Mouse (Mus musculus) midbrain, embryonic 11.5 days (tissue): ENCODE measurements around the gene Furin. TPM values are rescaled to one million over a fixed set of nuclear protein-coding genes. Genes with fewer than 3 reads are reported as not detected.
"Not testable (repeated sequence)": the region's sequence is repeated elsewhere in the genome, so short reads cannot be mapped to it uniquely, and the experiment has no call there.

ENCODE experiments used
- ATAC-seq: fragments of 200-750 bp; cut with Nextera tagmentation; 2 replicates; pipeline ENCODE4 v1.8.0; 2017; ENCODE audit warnings: moderate TSS enrichment, moderate library complexity; ENCODE audit not compliant: low FRiP score
- DNase-seq: peaks from one replicate; pipeline ENCODE4 v3.0.0; 2015; ENCODE audit warnings: low spot score; ENCODE audit errors: missing footprints
- H3K27ac ChIP-seq: fragments of 300-500 bp; sonication (generic); 2 replicates; pipeline ENCODE4 v1.5.1; 2014; ENCODE audit warnings: low read depth, low read length
- H3K27me3 ChIP-seq: fragments of 300-500 bp; sonication (generic); 2 replicates; pipeline ENCODE4 v1.6.1; 2014; ENCODE audit warnings: mild to moderate bottlenecking, low read length, moderate library complexity, mixed read lengths; ENCODE audit not compliant: control insufficient read depth, insufficient read depth
- H3K36me3 ChIP-seq: fragments of 300-500 bp; sonication (generic); 2 replicates; pipeline ENCODE4 v1.6.1; 2014; ENCODE audit warnings: mild to moderate bottlenecking, low read length, moderate library complexity, mixed read lengths; ENCODE audit not compliant: control insufficient read depth, insufficient read depth
- H3K4me1 ChIP-seq: fragments of 300-500 bp; sonication (generic); 2 replicates; pipeline ENCODE4 v1.6.1; 2014; ENCODE audit warnings: low read length; ENCODE audit not compliant: control insufficient read depth, insufficient read depth
- H3K4me2 ChIP-seq: fragments of 300-500 bp; sonication (generic); 2 replicates; pipeline ENCODE4 v1.6.1; 2014; ENCODE audit warnings: mild to moderate bottlenecking, moderate library complexity
- H3K4me3 ChIP-seq: fragments of 300-500 bp; sonication (generic); 2 replicates; pipeline ENCODE4 v1.5.1; 2014; ENCODE audit warnings: low read depth, low read length
- H3K9ac ChIP-seq: fragments of 300-500 bp; sonication (generic); 2 replicates; pipeline ENCODE4 v1.6.1; 2014; ENCODE audit warnings: low read length
- H3K9me3 ChIP-seq: fragments of 300-500 bp; sonication (generic); 2 replicates; pipeline ENCODE4 v1.6.1; 2016; ENCODE audit warnings: low read length; ENCODE audit not compliant: control insufficient read depth
- WGBS: fragments of 180-500 bp; shearing (Covaris S2); extraction: QIAGEN DNeasy Blood & Tissue Kit; methylation state at CpG from one replicate; pipeline ENCODE4 v1.1.7; 2014; 5-methylcytosine and 5-hydroxymethylcytosine counted together
- polyA plus RNA-seq: library from polyadenylated mRNA; unstranded; fragments of >200 nt; fragmentation: Nextera tagmentation; extraction: Ambion mirVana; gene quantifications from 2 replicates; pipeline ENCODE4 v1.2.1, GENCODE M21; 2014

Furin gene
- polyA plus RNA-seq, 1 experiment from 2014 or later: 2.7 TPM

- 63% methylated on average over 5 of the region's 5 CpGs for whole genome bisulfite sequencing
- no peak overlapping the region for H3K9ac ChIP-seq
- H3K27ac ChIP-seq: no peak overlapping the region
Observed at GRCm38 (mm10) chr7:80400099-80400498, 5.1 kb downstream of the Furin start.

GRCm38 (mm10) chr7:80398654-80399444, 6.4 kb downstream of the Furin start:
- H3K9me3 ChIP-seq: no peaks in the 10 kb centered on the region
- DNase-seq (peak; percentile 14), ATAC-seq (no peak)
- H3K27me3 ChIP-seq: 0 out of 2 replicates have a peak, but pooled peaks cover 3% of the 10 kb centered on the region
- no peak overlapping the region for H3K4me3 ChIP-seq
- H3K9ac ChIP-seq: no peak overlapping the region
- H3K36me3 ChIP-seq: peaks cover 3% of the 10 kb centered on the region
- WGBS: 79% methylated on average over 9 of the region's 9 CpGs
- H3K27ac ChIP-seq: no peak overlapping the region
- H3K4me1 ChIP-seq: peaks cover 11% of the 10 kb centered on the region
- no peak overlapping the region for H3K4me2 ChIP-seq

More at GRCm38 (mm10) chr7:80400099-80400498, 5.1 kb downstream of the Furin start:
- ATAC-seq (no peak), DNase-seq (no peak)
- H3K27me3 ChIP-seq: peaks cover 8% of the 10 kb centered on the region; the same call in 1 of the 2 replicates
- H3K9me3 ChIP-seq: no peaks in the 10 kb centered on the region
- no peak overlapping the region for H3K4me3 ChIP-seq
- peaks cover 11% of the 10 kb centered on the region for H3K4me1 ChIP-seq
- H3K36me3 ChIP-seq: peaks cover 3% of the 10 kb centered on the region
- H3K4me2 ChIP-seq: no peak overlapping the region

GRCm38 (mm10) chr7:80397986-80398385, 7.2 kb downstream of the Furin start:
- no peak for ATAC-seq
- H3K27ac ChIP-seq: no peak overlapping the region

GRCm38 (mm10) chr7:80396427-80396826, 8.8 kb downstream of the Furin start:
- H3K4me2 ChIP-seq, ATAC-seq, H3K9me3 ChIP-seq, H3K4me3 ChIP-seq, H3K27me3 ChIP-seq, H3K36me3 ChIP-seq, H3K4me1 ChIP-seq, H3K27ac ChIP-seq, H3K9ac ChIP-seq: not testable (repeated sequence)
- WGBS: 81% methylated on average over 4 of the region's 4 CpGs
- DNase-seq: peak; percentile 65

More at GRCm38 (mm10) chr7:80397986-80398385, 7.2 kb downstream of the Furin start:
- no peaks in the 10 kb centered on the region for H3K27me3 ChIP-seq
- H3K9me3 ChIP-seq: no peaks in the 10 kb centered on the region
- no peak overlapping the region for H3K4me2 ChIP-seq
- peaks cover 11% of the 10 kb centered on the region for H3K4me1 ChIP-seq
- H3K4me3 ChIP-seq: no peak overlapping the region
- peaks cover 8% of the 10 kb centered on the region for H3K36me3 ChIP-seq
- DNase-seq: peak; percentile 59
- no peak overlapping the region for H3K9ac ChIP-seq
- WGBS: 83% methylated on average over 9 of the region's 9 CpGs

GRCm38 (mm10) chr7:80394600-80394999, 10.6 kb downstream of the Furin start:
- DNase-seq: peak; percentile 23
- 93% methylated on average over 4 of the region's 4 CpGs for WGBS
- H3K27me3 ChIP-seq: no peaks in the 10 kb centered on the region
- H3K9ac ChIP-seq: no peak overlapping the region
- no peak overlapping the region for H3K4me2 ChIP-seq
- H3K4me3 ChIP-seq: no peak overlapping the region
- H3K4me1 ChIP-seq: no peaks in the 10 kb centered on the region
- peaks cover 8% of the 10 kb centered on the region for H3K36me3 ChIP-seq
- no peak for ATAC-seq
- no peak overlapping the region for H3K27ac ChIP-seq
- H3K9me3 ChIP-seq: no peaks in the 10 kb centered on the region

GRCm38 (mm10) chr7:80392119-80392518, 13.1 kb downstream of the Furin start:
- ATAC-seq: no peak
- H3K36me3 ChIP-seq: peaks cover 8% of the 10 kb centered on the region; the same call in 1 of the 2 replicates

GRCm38 (mm10) chr7:80387633-80388543, 17.3 kb downstream of the Furin start, which contains the start of gene Fes:
Fes (minus strand) TSS chr7:80387946.
- Histone ChIP-seq H3K9me3 (no peaks in the 10 kb centered on the region), H3K27ac (peak within 1 kb of the TSS; percentile 20), H3K36me3 (no peaks in the 10 kb centered on the region), H3K9ac (peak within 1 kb of the TSS; percentile 62), H3K4me2 (peak within 1 kb of the TSS; percentile 49), H3K4me1 (peaks cover 14% of the 10 kb centered on the region), H3K4me3 (peak within 1 kb of the TSS; percentile 25), H3K27me3 (peaks cover 3% of the 10 kb centered on the region)
- DNase-seq (peak; percentile 95), ATAC-seq (peak; percentile 36)
- 7% methylated on average over 33 of the region's 33 CpGs for WGBS

More at GRCm38 (mm10) chr7:80392119-80392518, 13.1 kb downstream of the Furin start:
- Histone ChIP-seq H3K27ac (no peak overlapping the region), H3K4me3 (no peak overlapping the region), H3K9ac (no peak overlapping the region), H3K9me3 (no peaks in the 10 kb centered on the region), H3K4me1 (peaks cover 9% of the 10 kb centered on the region), H3K27me3 (no peaks in the 10 kb centered on the region), H3K4me2 (no peak overlapping the region)
- no peak for DNase-seq
- 92% methylated on average over 15 of the region's 15 CpGs for WGBS

- Histone ChIP-seq H3K4me1 (peaks cover 14% of the 10 kb centered on the region), H3K4me2 (peak overlapping the region; percentile 49), H3K9ac (peak overlapping the region; percentile 62), H3K27me3 (peaks cover 3% of the 10 kb centered on the region), H3K36me3 (no peaks in the 10 kb centered on the region), H3K4me3 (peak overlapping the region; percentile 25; the same call in 1 of the 2 replicates), H3K27ac (no peak overlapping the region), H3K9me3 (no peaks in the 10 kb centered on the region)
- DNase-seq (peak; percentile 89), ATAC-seq (no peak)
- WGBS: 29% methylated on average over 17 of the region's 17 CpGs
Observed at GRCm38 (mm10) chr7:80387033-80387632, 18.1 kb downstream of the Furin start.
